Mouse (Mus musculus): ENCODE results near the gene Lrrc61. TPM values are rescaled to one million over a fixed set of nuclear protein-coding genes. Genes with fewer than 3 reads are reported as not detected.

The Lrrc61 gene
- polyA plus RNA-seq, 1 experiment from 2014 or later = 17.1 TPM

- Histone ChIP-seq H3K27me3 (ENCODE audit: low read depth, poor library complexity, severe bottlenecking) (no peaks in the 10 kb centered on the region), H3K9me3 (replicated peaks) (peaks cover 15% of the 10 kb centered on the region), H3K27ac (replicated peaks) (peak within 1 kb of the TSS; percentile 94), H3K36me3 (peaks cover 46% of the 10 kb centered on the region), H3K4me3 (peak within 1 kb of the TSS; percentile 66), H3K4me1 (peaks cover 21% of the 10 kb centered on the region)
- DNase-seq (ENCODE audit: low spot score) = peak; percentile 97
- 6% methylated on average over 42 of the region's 42 CpGs for WGBS
Measured at GRCm38 (mm10) chr6:48601271-48602079, 46.9 kb downstream of the Lrrc61 start, which contains the start of gene Zfp775. Zfp775 (plus strand) TSS chr6:48602063.

DNA sequence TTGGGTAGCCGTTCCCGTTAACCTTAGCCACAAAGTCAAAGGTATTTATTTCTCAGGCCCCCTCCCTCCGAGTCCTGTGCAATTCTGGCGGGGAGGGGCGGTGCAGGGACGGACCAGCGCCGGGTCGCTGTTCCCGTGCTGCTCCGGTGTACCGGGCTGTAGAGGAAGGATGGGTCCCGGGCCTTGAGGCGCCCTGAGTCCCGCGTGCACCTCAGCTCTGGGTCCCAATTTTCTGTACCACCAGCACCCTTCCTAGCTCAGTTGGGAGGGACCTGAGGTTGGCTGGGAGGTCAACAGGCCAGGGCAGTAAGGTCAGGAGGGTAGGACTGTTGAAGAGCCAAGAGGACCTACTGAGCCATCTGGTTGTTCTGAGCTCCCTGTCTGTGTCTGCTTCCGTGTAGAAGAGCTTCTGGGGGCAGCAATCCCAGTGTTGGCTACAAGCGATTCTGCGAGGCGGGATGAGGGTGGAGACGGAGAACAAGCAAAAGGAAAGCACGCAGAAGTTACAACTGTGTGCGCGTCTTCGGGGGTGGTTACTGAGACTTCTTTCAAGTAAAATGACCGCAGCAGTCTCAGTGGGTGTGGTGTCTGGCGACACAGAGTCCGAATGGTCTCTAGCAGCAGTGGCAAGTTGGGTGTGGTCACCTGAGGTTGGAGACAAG, 47.6 kb downstream of the Lrrc61 start:
- DNase-seq (ENCODE audit: low spot score) = no peak
- peaks cover 21% of the 10 kb centered on the region for H3K4me1 ChIP-seq
- H3K27me3 ChIP-seq (ENCODE audit: low read depth, poor library complexity, severe bottlenecking) = no peaks in the 10 kb centered on the region
- peak overlapping the region; percentile 66 for H3K4me3 ChIP-seq
- H3K36me3 ChIP-seq = peaks cover 41% of the 10 kb centered on the region
- WGBS = 4% methylated on average over 28 of the region's 28 CpGs
- H3K27ac ChIP-seq (replicated peaks) = peak overlapping the region; percentile 94
- peaks cover 8% of the 10 kb centered on the region for H3K9me3 ChIP-seq (replicated peaks)

DNA sequence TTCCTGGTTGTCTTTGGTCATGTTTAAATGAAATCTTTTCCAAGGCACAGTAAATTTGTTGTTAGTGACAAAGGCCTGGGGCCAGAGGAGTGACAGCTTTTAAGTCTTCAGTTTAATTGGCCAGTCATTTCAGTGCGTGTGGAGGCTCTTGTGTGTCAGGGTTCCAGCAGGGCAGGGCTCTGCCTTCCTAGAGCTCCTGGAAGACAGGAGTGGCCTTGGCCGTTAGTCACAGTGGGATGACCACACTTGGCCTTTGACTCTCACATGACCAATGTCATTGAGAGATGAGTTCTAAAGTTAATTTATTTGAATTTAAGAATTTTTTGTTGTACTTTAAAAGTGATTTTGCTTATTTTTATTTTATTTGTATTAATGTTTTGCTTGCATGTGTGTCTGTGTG, 53.5 kb downstream of the Lrrc61 start:
- no peak overlapping the region for H3K4me3 ChIP-seq
- H3K27me3 ChIP-seq (ENCODE audit: low read depth, poor library complexity, severe bottlenecking) = no peaks in the 10 kb centered on the region
- H3K27ac ChIP-seq (replicated peaks) = no peak overlapping the region
- 84% methylated on average over 2 of the region's 2 CpGs for WGBS
- DNase-seq (ENCODE audit: low spot score) = no peak
- peaks cover 12% of the 10 kb centered on the region for H3K36me3 ChIP-seq
- no peaks in the 10 kb centered on the region; the same call in 1 of the 2 replicates for H3K4me1 ChIP-seq
- H3K9me3 ChIP-seq (replicated peaks) = no peaks in the 10 kb centered on the region

DNA sequence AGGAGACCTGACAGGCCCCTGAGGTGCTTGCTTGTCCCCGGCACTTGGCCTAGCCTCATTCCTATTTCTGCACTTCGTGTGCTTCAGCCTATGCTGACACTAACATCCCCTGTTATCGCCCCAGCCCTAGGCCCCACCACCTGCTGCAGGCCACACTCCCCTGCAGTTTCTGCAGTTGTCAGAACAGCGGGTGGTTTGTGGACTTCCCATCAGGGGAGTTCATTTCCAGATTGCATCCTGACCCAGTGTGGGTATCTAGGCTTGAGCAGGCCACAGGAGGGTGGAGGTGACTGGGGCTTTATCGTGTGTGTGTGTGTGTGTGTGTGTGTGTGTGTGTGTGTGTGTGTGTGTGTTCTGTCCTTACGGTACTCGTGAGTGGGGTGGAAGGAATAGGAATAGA, 54.9 kb downstream of the Lrrc61 start:
- Histone ChIP-seq H3K4me1 (no peaks in the 10 kb centered on the region), H3K27me3 (ENCODE audit: low read depth, poor library complexity, severe bottlenecking) (no peaks in the 10 kb centered on the region), H3K36me3 (peaks cover 26% of the 10 kb centered on the region), H3K27ac (replicated peaks) (no peak overlapping the region), H3K4me3 (no peak overlapping the region), H3K9me3 (replicated peaks) (no peaks in the 10 kb centered on the region)
- no peak for DNase-seq (ENCODE audit: low spot score)
- WGBS = 58% methylated on average over 7 of the region's 7 CpGs

GRCm38 (mm10) chr6:48610657-48611056, 56.1 kb downstream of the Lrrc61 start:
- Histone ChIP-seq H3K4me3 (no peak overlapping the region), H3K9me3 (replicated peaks) (no peaks in the 10 kb centered on the region), H3K4me1 (no peaks in the 10 kb centered on the region), H3K36me3 (peaks cover 25% of the 10 kb centered on the region), H3K27ac (replicated peaks) (no peak overlapping the region), H3K27me3 (ENCODE audit: low read depth, poor library complexity, severe bottlenecking) (no peaks in the 10 kb centered on the region)
- no peak for DNase-seq (ENCODE audit: low spot score)
- WGBS = 87% methylated on average over 3 of the region's 3 CpGs

- no peak overlapping the region for H3K27ac ChIP-seq (replicated peaks)
- H3K9me3 ChIP-seq (replicated peaks) = no peaks in the 10 kb centered on the region
- no peaks in the 10 kb centered on the region for H3K27me3 ChIP-seq (ENCODE audit: low read depth, poor library complexity, severe bottlenecking)
- no peak overlapping the region for H3K4me3 ChIP-seq
- no peaks in the 10 kb centered on the region for H3K4me1 ChIP-seq
- 93% methylated on average over 4 of the region's 4 CpGs for WGBS
- DNase-seq (ENCODE audit: low spot score) = no peak
- peaks cover 41% of the 10 kb centered on the region for H3K36me3 ChIP-seq
Measured at GRCm38 (mm10) chr6:48613464-48613863, 58.9 kb downstream of the Lrrc61 start.

DNA sequence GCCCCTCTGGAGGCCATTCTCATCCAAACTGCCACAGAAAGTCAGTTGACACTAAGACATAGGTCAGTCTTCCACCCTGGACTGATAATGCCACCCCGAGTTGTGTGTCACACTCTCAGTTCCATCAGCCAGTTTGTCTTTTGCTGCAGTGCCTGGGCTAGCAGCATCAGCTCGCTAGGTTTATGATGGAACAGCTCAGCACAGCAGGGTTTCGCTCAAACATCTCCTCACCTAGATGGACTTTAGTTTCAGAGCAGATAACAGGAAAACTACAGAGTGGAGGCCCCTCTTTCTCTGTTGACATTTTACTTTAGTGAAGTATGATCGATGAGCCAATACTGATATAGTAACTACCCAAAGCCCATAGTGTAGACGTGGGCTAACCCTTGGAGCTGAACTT, 60.2 kb downstream of the Lrrc61 start:
- no peak for DNase-seq (ENCODE audit: low spot score)
- Histone ChIP-seq H3K27me3 (ENCODE audit: low read depth, poor library complexity, severe bottlenecking) (no peaks in the 10 kb centered on the region), H3K36me3 (peaks cover 52% of the 10 kb centered on the region), H3K9me3 (replicated peaks) (no peaks in the 10 kb centered on the region), H3K27ac (replicated peaks) (no peak overlapping the region), H3K4me3 (no peak overlapping the region), H3K4me1 (no peaks in the 10 kb centered on the region)
- 92% methylated on average over 5 of the region's 5 CpGs for WGBS

DNA sequence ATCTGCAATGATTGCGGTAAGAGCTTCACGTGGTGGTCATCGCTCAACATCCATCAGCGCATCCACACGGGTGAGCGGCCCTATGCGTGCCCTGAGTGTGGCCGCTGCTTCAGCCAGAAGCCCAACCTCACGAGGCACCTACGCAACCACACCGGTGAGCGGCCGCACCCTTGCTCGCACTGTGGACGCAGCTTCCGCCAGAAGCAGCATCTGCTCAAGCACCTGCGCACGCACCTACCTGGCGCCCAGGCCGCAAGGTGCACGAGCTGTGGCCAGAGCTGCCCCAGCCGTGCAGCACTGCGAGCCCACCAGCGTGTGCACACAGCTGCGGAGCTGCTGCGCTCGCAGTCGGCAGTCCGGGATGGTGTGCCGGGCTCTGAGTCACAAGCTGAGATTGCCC, 65.4 kb downstream of the Lrrc61 start:
- Histone ChIP-seq H3K9me3 (replicated peaks) (no peaks in the 10 kb centered on the region), H3K27me3 (ENCODE audit: low read depth, poor library complexity, severe bottlenecking) (no peaks in the 10 kb centered on the region), H3K27ac (replicated peaks) (no peak overlapping the region), H3K4me1 (no peaks in the 10 kb centered on the region), H3K4me3 (no peak overlapping the region), H3K36me3 (peaks cover 54% of the 10 kb centered on the region)
- 92% methylated on average over 30 of the region's 30 CpGs for WGBS
- DNase-seq (ENCODE audit: low spot score) = no peak

Other genes starting within 250 kb of the Lrrc61 start
- 20.4 and 24.4 TPM in 2 replicates for gene Krba1, start 159.2 kb upstream of the Lrrc61 start, polyA plus RNA-seq (2016; fragmentation: Nextera tagmentation; extraction: Ambion mirVana)
- 10.1 and 13.6 TPM in 2 replicates for gene Zfp467, start 109.0 kb upstream of the Lrrc61 start, polyA plus RNA-seq (2016; fragmentation: Nextera tagmentation; extraction: Ambion mirVana)
- 0.07 and 0.21 TPM in 2 replicates for gene Sspo, start 106.6 kb upstream of the Lrrc61 start, polyA plus RNA-seq (2016; fragmentation: Nextera tagmentation; extraction: Ambion mirVana)
- gene Atp6v0e2, start 17.2 kb upstream of the Lrrc61 start, polyA plus RNA-seq (2016; fragmentation: Nextera tagmentation; extraction: Ambion mirVana) = 59.0 and 71.9 TPM in 2 replicates
- 0.51 and 1.3 TPM in 2 replicates for gene Rarres2, start 18.0 kb downstream of the Lrrc61 start, polyA plus RNA-seq (2016; fragmentation: Nextera tagmentation; extraction: Ambion mirVana)
- gene Gm45021, start 34.8 kb downstream of the Lrrc61 start, polyA plus RNA-seq (2016; fragmentation: Nextera tagmentation; extraction: Ambion mirVana) = not detected in 2 replicates
- gene Repin1, start 39.1 kb downstream of the Lrrc61 start, polyA plus RNA-seq (2016; fragmentation: Nextera tagmentation; extraction: Ambion mirVana) = 58.9 and 59.4 TPM in 2 replicates
- 0.39 and 0.50 TPM in 2 replicates for gene Gm44965, start 39.1 kb downstream of the Lrrc61 start, polyA plus RNA-seq (2016; fragmentation: Nextera tagmentation; extraction: Ambion mirVana)
- 10.3 and 11.4 TPM in 2 replicates for gene Zfp775, start 47.3 kb downstream of the Lrrc61 start, polyA plus RNA-seq (2016; fragmentation: Nextera tagmentation; extraction: Ambion mirVana)
- 0.89 TPM in 2 replicates for gene AI854703, start 72.0 kb downstream of the Lrrc61 start, polyA plus RNA-seq (2016; fragmentation: Nextera tagmentation; extraction: Ambion mirVana)
- gene Gimap8, start 92.4 kb downstream of the Lrrc61 start, polyA plus RNA-seq (2016; fragmentation: Nextera tagmentation; extraction: Ambion mirVana) = 0.44 and 0.82 TPM in 2 replicates
- 2.6 and 3.9 TPM in 2 replicates for gene Gimap9, start 121.3 kb downstream of the Lrrc61 start, polyA plus RNA-seq (2016; fragmentation: Nextera tagmentation; extraction: Ambion mirVana)
- gene Gimap4, start 129.8 kb downstream of the Lrrc61 start, polyA plus RNA-seq (2016; fragmentation: Nextera tagmentation; extraction: Ambion mirVana) = 5.2 and 5.6 TPM in 2 replicates
- gene Gimap6, start 153.4 kb downstream of the Lrrc61 start, polyA plus RNA-seq (2016; fragmentation: Nextera tagmentation; extraction: Ambion mirVana) = 6.7 and 8.4 TPM in 2 replicates
- gene Gm28053, start 163.8 kb downstream of the Lrrc61 start, polyA plus RNA-seq (2016; fragmentation: Nextera tagmentation; extraction: Ambion mirVana) = 0.49 and 1.2 TPM in 2 replicates
- gene Gimap7, start 163.8 kb downstream of the Lrrc61 start, polyA plus RNA-seq (2016; fragmentation: Nextera tagmentation; extraction: Ambion mirVana) = not detected in 2 replicates
- 4.6 and 5.7 TPM in 2 replicates for gene Gimap1, start 184.3 kb downstream of the Lrrc61 start, polyA plus RNA-seq (2016; fragmentation: Nextera tagmentation; extraction: Ambion mirVana)
- gene Gimap5, start 191.4 kb downstream of the Lrrc61 start, polyA plus RNA-seq (2016; fragmentation: Nextera tagmentation; extraction: Ambion mirVana) = 0.96 and 1.0 TPM in 2 replicates
- not detected in 2 replicates for gene Gimap3, start 216.1 kb downstream of the Lrrc61 start, polyA plus RNA-seq (2016; fragmentation: Nextera tagmentation; extraction: Ambion mirVana)

Data from midbrain, embryonic 10.5 days (tissue).